Mouse (Mus musculus) cerebellum, adult 11 months (tissue): ENCODE results near the gene Oas3.

Experiments
- DNase-seq: peaks from one replicate; pipeline ENCODE4 v3.0.0; 2022

Oas3 gene

DNA sequence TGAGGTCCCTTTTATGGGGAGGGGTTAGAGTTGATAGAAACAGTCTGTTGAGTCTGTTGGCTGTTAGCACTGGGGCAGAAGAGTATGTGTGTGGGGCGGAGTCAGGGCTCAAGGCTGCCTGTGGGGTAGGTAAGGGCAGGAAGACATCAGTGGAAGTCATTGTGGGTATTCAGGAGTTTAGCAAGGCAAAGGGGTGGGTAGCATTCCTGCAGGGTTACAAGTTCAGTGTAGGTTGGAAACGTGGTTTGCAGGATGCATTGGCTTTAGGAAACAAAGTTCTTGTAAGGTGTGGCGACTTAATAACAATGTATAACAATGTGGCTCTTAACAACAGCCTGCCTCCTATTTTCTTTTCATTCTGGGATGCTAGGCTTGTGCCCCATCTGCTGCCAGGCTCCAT, 26.3 kb downstream of the Oas3 start:
- no peak for DNase-seq

DNA sequence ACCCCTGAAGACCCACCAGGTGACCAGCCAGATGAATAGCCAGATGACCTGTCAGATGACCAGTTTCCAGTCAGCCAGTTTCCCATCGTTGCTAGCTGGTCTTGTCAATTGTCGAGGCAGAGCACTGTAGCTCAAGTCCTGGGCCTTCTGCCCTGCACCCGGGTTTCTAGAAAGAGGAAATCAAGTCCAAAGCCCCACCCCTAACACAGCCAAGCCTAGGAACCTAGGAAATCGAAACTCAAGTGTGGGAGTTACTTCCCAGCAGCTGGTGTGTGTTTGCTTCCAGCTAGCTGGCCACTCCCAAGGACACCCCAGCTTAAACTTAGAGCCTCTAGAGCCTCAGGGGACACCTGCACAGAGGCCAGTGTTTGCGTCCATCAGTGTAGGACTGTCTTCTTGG, 27.8 kb downstream of the Oas3 start, which contains the start of gene Oas2:
Oas2 (minus strand) TSS at position 166 of the 400 bp plus-strand sequence.
- no peak for DNase-seq

DNA sequence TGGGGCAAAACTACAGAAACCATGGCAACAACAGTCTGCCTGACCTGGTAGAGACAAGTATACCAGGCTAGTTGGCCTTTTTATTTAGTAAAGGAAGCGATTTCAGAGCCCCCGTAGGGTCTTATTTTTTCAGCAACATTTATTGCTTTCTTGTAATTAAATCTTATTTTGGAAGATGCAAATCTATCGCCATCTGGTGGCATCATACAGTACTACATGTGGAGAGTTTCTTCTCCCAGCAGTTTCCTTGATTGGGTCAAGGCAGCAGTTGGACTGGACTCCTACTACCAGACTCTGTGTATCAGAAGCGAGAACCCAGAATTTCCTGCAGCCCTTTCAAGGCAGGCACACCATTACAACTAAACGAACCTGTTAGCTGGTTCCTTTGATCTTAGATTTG, 31.0 kb downstream of the Oas3 start:
- DNase-seq = peak; percentile 47

DNA sequence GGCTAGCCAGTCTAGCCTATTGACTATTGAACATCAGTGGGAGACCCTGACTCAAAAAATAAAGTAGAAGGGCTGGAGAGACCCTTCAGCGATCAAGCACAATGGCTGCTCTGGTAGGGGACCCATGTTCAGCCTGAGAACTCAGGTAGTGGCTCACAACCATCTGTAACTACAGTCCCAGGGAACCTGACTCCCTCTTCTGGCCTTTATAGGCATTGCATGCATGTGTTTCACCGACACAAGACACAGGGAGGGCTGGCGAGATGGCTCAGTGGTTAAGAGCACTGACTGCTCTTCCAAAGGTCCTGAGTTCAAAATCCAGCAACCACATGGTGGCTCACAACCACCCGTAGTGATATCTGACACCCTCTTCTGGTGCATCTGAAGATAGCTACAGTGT, 35.3 kb downstream of the Oas3 start:
- DNase-seq = no peak

DNA sequence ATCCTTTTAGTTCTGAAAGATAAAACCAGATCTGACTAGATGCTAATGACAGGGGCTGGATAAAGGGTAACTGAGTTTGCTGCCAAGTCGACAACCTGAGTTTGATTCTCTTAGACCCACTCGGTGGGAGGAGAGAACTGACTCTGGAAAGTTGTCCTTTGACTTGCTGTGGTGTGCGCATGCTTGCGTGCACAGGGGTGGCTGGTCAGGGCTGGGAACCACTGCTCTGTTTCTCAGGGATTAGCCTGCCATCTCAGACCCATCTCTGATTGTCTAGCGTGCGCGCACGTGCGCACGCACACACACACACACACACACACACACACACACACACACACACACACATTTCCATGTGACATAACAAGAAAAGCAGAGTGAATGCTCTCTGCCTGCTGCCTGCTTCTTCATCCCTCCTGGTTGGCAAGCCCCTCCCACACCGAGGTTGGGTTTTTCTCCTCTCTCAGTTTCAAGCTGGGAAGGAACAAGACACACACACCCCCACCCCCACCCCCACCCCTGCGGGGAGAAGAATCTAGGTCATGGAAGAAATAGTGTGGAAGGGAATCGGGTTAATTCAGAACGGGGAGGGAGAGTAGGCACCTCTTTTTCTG, 43.0 kb downstream of the Oas3 start:
- DNase-seq = no peak

DNA sequence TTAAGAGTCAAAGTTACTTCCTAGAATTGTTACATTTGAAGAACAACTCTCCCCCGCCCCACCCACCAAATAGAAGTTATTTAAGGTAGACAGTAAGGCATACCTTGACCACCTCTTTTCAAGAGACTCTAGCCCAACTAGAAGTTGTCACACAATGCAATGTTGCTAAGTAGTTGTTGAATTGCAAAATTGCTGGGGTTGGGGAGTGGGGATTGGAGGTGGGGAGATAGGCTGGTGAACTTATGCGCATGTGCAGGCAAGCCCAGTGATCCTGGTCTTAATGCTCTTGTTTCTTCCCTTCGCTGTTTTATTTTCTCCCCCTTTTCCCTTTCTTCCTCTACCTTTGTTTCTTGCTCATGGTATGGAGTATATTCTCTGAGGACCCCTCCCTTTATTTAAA, 43.8 kb downstream of the Oas3 start:
- DNase-seq = no peak

DNA sequence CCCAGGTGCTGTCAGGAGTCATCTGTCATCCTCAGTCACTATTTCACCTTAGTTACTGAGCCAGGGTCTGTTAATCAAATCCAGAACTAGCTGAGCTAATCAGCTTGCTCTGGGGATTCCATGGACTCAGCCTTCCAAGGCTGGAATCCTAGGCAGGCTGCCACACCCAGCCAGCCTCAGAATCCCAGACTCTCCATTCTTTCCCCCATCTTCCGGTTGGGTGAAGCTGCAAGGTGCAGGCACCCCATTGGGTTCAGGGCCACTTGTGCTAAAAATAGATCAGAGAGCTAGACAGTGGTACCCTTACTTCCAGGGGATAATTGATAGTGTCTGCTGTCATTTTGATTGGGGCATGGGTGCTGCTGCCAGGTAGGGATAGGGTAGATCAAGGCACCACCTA, 44.7 kb downstream of the Oas3 start:
- DNase-seq = no peak

DNA sequence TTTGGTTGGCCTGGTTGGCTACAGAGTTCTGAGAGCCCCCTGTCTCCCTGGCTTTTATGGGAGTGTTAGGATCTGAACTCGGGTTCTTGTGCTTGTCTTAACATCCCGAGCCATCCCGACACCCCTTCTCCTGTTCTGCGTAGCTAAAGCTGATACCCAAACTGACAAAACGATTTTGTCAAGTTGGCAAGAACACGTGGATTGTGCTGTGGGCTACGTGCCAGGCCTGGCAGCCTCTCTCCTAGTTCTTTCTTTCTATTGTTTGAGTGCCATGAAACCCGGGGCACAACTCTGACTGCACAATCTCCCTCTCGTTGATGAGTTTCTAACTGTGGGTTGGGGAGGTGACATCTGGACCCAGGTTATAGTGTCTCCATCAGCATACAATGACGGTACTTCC, 48.1 kb downstream of the Oas3 start:
- no peak for DNase-seq

DNA sequence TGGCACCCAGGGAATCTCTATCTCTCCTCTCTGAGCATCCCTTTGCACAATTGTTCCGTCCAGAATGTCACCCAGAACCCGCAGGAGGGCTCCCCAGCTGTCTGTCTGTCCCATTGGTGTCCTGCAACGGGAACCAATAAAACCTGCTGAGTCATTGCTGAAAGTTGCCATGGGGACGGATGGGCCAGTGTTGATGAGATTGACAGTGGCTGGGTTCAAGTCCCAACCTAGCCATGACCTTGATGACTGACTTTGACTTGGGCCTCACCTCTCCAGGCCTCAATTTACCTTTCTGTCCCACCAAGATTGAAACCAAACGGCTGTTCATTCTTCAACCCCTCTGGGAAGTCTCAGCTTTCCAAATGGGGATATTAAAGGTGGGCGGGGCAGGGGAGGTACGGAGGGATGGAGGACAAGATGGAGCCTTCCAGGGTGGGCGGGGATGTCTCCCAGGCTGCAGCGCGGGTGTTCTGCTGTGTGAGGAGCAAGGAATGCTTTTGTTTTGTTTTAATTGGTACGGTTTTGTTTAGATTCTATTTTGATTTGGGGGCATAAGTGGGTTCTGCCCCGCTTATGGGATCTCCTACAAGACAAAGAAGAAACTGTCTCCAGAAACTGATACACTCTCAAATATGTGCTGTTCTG, 51.5 kb downstream of the Oas3 start:
- DNase-seq = no peak

DNA sequence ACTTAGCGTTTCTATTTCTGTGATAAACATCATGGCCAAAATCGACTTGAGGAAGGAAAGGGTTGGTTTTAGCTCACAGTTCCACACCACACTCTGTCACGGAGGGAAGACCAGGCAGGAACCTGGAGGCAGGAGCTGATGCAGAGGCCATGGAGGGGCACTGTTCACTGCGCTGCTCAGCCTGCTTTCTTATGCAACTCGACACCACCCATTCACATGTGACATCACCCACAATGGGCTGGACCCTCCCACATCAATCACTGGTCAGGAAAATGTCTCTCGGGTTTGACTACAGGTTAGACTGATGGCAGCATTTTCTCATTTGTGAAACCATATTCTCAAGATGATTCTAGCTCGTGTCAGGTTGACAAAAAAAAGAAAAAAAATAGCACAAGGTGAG, 56.5 kb downstream of the Oas3 start:
- no peak for DNase-seq

DNA sequence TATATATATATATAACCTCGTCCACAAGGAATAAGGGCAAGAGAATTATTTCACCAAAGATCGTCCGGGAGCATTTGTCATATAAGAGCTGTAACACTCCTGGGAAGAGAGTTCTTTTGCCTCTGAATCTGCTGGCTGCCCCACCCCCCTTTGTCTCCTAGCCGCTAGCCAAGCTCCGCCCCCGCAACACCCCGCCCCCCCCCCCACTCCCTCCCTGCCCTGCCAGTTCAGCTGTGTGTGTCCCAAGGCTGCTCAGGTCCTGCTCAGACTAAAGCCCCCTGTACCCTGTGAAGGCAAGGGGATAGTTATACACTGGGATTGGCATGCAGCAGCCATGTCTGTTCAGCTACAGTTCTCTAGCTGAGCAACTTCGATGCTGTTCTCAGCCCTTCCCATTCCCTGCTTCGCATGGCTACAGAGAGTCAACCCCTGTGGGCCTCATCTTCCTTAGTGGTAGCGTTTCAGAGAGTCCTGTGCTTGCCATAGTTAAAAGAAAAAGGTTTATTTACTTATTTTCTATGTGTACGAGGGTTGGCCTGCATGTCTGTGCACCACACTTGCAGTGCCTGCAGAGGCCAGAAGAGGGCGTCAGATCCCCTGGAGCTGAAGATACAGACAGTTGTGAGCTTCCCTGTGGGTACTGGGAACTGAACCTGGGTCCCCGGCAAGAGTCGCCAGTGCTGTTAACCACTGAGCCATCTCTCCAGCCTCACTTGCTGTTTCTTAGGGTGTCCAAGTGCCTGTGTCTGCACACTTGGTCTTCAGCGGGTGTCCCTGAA, 58.7 kb downstream of the Oas3 start:
- DNase-seq = no peak

DNA sequence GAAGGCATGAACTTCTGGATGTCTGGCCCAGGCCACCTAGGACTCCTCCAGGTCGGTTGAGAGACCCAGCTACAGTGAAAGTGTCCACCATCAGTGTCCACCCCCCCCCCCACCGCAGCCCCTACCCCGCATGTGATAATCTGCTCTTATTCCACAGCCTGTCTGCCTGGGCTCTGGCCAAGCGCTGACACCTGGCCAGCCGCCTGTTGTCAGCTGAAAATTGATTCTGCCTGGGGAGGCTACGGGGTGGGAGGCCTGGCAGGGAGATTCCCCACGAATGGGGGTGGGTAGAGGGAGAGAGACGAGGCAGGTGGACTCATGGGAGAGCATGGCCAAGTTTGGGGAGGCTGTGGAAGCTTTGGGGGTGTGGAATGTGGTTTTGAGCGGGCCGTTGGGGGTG, 60.3 kb downstream of the Oas3 start:
- DNase-seq = peak; percentile 11

DNA sequence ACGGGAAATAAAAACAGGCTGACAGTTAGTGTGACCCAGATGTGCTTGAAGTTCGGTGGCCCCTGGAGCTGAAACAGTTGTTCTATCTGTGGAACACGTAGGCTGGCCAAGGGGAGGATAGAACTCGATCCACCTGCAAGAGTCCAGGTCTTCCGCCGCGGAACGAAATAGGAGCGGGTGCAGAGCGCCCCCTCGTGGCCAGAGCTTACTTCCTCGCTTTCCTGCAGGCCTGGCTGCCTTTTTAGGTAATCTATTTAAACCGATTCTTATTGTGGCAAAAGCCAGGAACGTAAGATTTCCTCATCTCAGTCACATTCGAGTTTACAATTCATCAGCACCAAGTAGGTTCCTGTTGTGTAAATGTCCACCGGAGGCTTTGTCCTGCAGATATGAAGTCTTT, 63.1 kb downstream of the Oas3 start:
- peak; percentile 83 for DNase-seq

DNA sequence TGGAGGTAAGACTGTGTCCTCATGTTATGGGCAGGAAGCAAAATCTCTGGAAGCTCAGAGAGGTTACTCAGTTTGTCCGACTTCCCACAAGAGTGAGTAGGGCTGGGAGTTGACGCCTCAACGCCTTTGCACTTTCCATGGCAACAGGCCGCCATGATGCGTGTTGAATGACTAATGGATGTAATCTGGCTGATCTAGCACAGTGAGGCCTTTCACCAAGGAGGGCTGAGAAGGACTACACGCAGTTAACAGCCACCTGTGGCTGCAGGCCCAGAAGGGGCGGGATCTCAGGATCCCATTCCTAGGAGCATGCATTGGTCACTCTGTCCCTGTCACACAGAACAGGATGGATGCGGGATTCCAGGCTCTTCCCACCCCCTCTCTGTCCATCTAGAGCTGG, 64.7 kb downstream of the Oas3 start:
- DNase-seq = peak; percentile 27

DNA sequence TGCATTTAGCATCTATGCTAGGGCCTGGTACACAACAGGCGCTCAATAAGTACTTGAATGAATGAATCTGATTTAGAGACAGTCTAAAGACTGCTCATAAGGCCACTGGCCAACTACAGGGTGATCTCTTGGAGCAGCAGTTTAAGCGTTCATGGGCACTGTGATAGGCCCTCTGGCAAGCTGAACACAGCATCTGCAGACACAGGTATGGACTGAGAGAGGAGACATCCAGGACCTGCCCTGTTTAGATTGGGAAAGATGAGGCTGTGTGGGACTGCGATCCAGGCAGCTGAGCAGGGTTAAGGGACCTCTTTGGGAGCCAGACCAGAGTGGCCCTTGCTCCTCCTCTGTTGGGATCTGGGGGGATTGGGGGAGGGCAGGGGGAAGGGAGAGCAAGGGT, 65.6 kb downstream of the Oas3 start, which contains the start of gene Dtx1:
Dtx1 (minus strand) TSS at position 101 of the 400 bp plus-strand sequence.
- no peak for DNase-seq

DNA sequence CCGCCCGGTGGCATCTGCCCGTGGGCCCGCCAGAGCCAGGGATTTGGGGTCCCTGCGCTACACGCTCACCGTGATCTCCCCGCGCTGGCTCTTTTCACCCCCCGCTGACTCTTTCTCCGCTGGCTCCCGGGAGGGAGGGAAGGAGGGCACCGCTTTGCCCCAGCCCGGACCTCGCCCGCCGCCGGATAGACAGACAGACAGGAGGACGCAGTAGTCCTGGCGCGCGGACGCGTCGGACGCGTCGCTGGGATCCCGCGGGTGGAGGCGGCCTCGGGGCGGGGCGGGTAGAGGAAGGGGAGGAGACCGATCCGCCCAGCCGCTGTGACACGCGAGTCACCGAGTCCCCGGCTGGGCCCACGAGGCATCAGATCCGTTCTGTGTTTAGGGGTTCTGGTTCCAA, 66.0 kb downstream of the Oas3 start:
- peak; percentile 75 for DNase-seq

DNA sequence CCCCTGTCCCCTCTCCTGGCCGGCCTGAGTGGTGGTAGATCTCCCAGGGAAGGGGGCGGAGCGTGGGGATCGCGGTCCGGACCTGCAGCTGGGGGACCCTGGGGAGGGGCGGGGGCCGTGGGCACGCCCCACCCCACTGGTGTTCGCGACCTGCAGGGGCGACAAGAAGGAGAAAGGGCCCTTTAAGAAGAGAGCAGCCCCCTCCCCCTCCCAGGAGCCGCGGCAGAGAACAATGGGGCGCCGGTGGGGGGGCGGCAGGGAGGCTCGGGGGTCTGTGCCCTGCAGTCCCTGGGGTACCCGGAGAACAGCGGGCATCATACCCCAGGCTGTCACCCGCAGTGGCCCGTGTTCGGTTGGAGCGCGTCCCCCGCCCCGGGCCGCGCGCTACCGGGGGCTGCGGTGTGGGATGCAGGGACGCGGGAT, 66.6 kb downstream of the Oas3 start:
- DNase-seq = peak; percentile 59

DNA sequence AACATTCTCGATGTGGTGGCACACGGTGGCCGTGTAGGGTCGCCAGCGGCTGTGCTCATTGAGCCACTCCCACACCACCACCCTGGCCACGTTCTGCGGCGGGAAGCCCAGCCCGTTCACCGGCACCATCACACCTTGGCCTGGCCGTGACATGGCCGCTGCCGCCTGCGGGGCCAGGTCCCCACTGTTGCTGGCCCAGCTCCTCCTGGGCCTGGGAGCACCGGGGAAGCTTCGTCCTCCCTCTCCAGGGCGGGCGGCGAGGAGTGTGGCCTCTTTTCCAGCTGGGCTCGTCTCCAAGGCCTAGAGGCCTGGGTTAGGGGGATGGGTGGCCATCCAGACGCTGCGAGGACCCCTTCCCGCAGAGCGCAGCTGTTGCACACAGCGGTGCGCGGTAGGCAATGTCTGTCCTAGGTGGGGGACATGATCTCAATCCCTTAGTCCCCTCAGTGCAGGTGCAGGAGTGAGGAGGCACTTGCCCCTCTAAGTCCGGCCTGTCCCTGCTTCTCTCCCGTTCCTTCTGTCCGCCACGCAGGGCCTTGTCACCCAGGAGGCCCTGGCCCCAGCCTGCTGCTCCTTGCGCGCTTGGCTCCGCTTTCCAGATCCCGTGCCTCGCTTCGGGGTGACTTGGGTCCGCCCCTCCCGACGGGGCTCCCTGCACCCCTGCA, 67.2 kb downstream of the Oas3 start:
- peak; percentile 62 for DNase-seq

DNA sequence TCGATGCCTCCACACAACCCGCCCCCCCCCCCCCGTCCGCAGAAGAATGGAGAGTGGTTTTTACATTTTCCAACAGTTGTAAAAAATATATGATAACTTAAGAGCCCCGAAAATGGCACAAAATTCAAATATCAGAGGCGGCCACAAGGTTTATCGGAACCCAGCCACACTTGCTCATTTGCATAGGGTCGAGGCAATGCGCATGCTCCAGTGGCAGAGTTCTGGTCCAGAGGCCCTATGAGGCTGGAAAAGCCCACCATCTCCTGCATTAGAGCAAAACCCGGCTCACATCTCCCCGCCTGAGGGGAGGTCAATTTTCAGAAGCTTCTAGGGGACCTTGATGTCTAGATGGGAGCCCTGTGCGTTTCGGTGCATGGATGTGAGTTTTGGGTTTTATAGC, 70.5 kb downstream of the Oas3 start:
- no peak for DNase-seq

DNA sequence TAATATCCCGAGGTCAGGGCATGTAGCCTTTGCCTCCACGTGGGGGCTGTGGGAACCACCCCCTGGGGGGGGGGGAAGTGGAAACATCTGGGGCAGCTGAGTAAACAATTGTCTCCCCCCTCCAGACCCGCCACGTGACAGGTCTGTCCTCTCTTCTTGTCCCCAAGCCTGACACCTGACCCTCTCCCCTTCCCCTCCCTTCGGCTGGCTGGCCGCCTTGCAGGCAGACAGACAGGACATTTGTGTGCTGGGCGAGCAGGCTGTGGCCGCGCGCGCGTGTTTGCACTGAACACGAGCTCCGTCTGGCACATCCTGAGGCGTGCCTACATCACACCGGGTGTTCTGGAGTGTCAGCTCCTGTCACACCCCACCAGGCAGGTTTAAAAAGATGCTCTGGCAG, 70.9 kb downstream of the Oas3 start:
- DNase-seq = peak; percentile 55

DNA sequence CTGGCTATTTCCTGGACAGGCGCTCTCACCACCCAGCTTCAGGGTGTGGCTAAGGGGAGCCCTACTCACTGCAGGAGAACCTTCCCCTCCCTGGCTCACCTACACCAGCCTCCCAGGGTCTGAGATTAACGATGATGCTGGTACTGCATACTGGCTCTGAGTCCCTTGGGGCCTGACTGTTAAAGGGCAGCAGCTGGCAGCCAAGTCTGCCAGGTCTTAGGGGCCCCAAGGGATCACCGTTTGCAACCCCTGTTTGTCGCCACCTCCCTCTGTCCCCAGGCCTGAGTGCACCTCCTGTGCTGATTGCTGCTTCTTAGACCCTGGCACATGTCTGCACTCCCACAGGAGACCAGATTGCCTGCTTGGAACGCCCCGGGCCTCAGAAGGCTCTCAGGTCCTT, 73.0 kb downstream of the Oas3 start:
- peak; percentile 23 for DNase-seq

DNA sequence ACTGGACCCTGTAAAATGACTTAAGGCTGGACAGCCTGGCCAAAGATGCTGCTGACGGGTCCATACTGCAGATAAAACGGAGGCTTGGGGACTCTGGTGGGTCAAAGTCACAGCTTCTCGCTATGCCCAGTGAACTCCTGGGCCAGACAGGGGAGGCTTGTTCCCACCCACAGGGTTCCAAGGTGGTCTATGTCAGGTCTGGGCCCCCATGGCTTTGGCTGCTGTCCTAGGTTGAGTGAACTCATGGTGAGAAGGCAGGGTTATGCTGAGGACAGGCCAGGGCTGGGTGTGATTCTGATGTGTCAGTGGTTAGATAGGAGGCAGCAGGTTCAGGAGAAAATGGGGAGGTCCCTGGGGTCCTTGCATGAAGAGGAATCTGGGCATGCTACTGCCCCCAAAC, 73.8 kb downstream of the Oas3 start:
- peak; percentile 26 for DNase-seq
